Mouse (Mus musculus) heart, postnatal 0 days (tissue): ENCODE measurements around the gene AW011738. TPM values are rescaled to one million over a fixed set of nuclear protein-coding genes. Genes with fewer than 3 reads are reported as not detected.

Experiments used
- ATAC-seq: fragments of 200-750 bp; cut with Nextera tagmentation; 2 replicates; pipeline ENCODE4 v1.8.0; 2017; ENCODE audit warnings: low read depth, moderate number of reproducible peaks, moderate library complexity; ENCODE audit not compliant: insufficient read depth
- DNase-seq: peaks from one replicate; pipeline ENCODE4 v3.0.0-alpha.2; 2016; ENCODE audit warnings: low spot score
- H3K27ac ChIP-seq: fragments of 300-500 bp; sonication (generic); 2 replicates; pipeline ENCODE4 v1.5.1; 2014; ENCODE audit warnings: low read depth, mild to moderate bottlenecking
- H3K27me3 ChIP-seq: fragments of 300-500 bp; sonication (generic); 2 replicates; pipeline ENCODE4 v1.6.1; 2014; ENCODE audit warnings: low read length, mixed read lengths; ENCODE audit not compliant: control insufficient read depth, insufficient read depth
- H3K36me3 ChIP-seq: fragments of 300-500 bp; sonication (generic); replicated peaks from 2 replicates; pipeline ENCODE4 v1.6.1; 2014; ENCODE audit warnings: low read length, mixed read lengths; ENCODE audit not compliant: control insufficient read depth, insufficient read depth
- H3K4me1 ChIP-seq: fragments of 300-500 bp; sonication (generic); 2 replicates; pipeline ENCODE4 v1.6.1; 2014; ENCODE audit warnings: antibody characterized with exemption; ENCODE audit not compliant: control insufficient read depth, insufficient read depth
- H3K4me2 ChIP-seq: fragments of 300-500 bp; sonication (generic); 2 replicates; pipeline ENCODE4 v1.6.1; 2014; ENCODE audit warnings: low read depth, mild to moderate bottlenecking, low read length, moderate library complexity
- H3K4me3 ChIP-seq: fragments of 300-500 bp; sonication (generic); 2 replicates; pipeline ENCODE4 v1.5.1; 2014; ENCODE audit warnings: low read depth, low read length
- H3K9ac ChIP-seq: fragments of 300-500 bp; sonication (generic); replicated peaks from 2 replicates; pipeline ENCODE4 v1.6.1; 2014; ENCODE audit warnings: low read depth, low read length, mixed read lengths
- H3K9me3 ChIP-seq: fragments of 300-500 bp; sonication (generic); replicated peaks from 2 replicates; pipeline ENCODE4 v1.6.1; 2016; ENCODE audit warnings: low read length; ENCODE audit not compliant: control insufficient read depth
- CTCF ChIP-seq: IDR thresholded peaks from 2 replicates; pipeline ENCODE4 v1.5.1; 2016; ENCODE audit warnings: antibody characterized with exemption, control low read depth, low read depth
- EP300 ChIP-seq: IDR thresholded peaks from 2 replicates; pipeline ENCODE4 v1.6.1; 2016; ENCODE audit warnings: antibody characterized with exemption, low read depth
- WGBS: fragments of 180-500 bp; shearing (Covaris S2); extraction: QIAGEN DNeasy Blood & Tissue Kit; methylation state at CpG from one replicate; pipeline ENCODE4 v1.1.7; 2014; 5-methylcytosine and 5-hydroxymethylcytosine counted together
- polyA plus RNA-seq: library from polyadenylated mRNA; unstranded; fragments of >200 nt; fragmentation: Nextera tagmentation; extraction: Ambion mirVana; gene quantifications from 2 replicates; pipeline ENCODE4 v1.2.1, GENCODE M21; 2015
- total RNA-seq: library from RNA; depleted of rRNA; stranded (reverse); fragments of >200 nt; gene quantifications from 2 replicates; pipeline ENCODE4 v1.2.3, GENCODE M21; 2014; ENCODE audit warnings: low replicate concordance

AW011738 gene
- total and polyA plus RNA-seq, 2 experiments from 2014 or later = 3.4 to 6.0 TPM

GRCm38 (mm10) chr4:156177630-156178029 is 25.5 kb upstream of the AW011738 start:
- H3K4me1 ChIP-seq = no peaks in the 10 kb centered on the region
- no peak overlapping the region for H3K4me3 ChIP-seq
- DNase-seq (no peak), ATAC-seq (no peak)
- TF ChIP-seq CTCF = no peak
- TF ChIP-seq EP300 = no peak
- H3K9me3 ChIP-seq = no peaks in the 10 kb centered on the region
- 90% methylated on average over 9 of the region's 9 CpGs for WGBS
- H3K4me2 ChIP-seq = no peak overlapping the region
- H3K36me3 ChIP-seq = peaks cover 85% of the 10 kb centered on the region
- H3K27me3 ChIP-seq = no peaks in the 10 kb centered on the region
- no peak overlapping the region for H3K9ac ChIP-seq
- H3K27ac ChIP-seq = no peak overlapping the region

- Histone ChIP-seq H3K4me3 (no peak overlapping the region), H3K9me3 (no peaks in the 10 kb centered on the region), H3K4me1 (peaks cover 19% of the 10 kb centered on the region), H3K9ac (no peak overlapping the region), H3K27ac (no peak overlapping the region), H3K27me3 (no peaks in the 10 kb centered on the region), H3K36me3 (peaks cover 27% of the 10 kb centered on the region), H3K4me2 (no peak overlapping the region)
- no peak for DNase-seq
- TF ChIP-seq CTCF (no peak), EP300 (no peak)
- no peak for ATAC-seq
- WGBS = 84% methylated on average over 5 of the region's 5 CpGs
Observed at GRCm38 (mm10) chr4:156183747-156184146, 19.4 kb upstream of the AW011738 start.

GRCm38 (mm10) chr4:156184291-156184954 is 18.7 kb upstream of the AW011738 start:
- Histone ChIP-seq H3K9me3 (no peaks in the 10 kb centered on the region), H3K4me2 (peak overlapping the region; percentile 25), H3K4me1 (peaks cover 25% of the 10 kb centered on the region), H3K27ac (peak overlapping the region; percentile 28; the same call in 1 of the 2 replicates), H3K9ac (0 out of 2 replicates have a peak overlapping the region, but pooled peaks have one; percentile 2), H3K4me3 (no peak overlapping the region), H3K27me3 (no peaks in the 10 kb centered on the region), H3K36me3 (0 out of 2 replicates have a peak, but pooled peaks cover 21% of the 10 kb centered on the region)
- ATAC-seq (peak; percentile 42; the same call in 1 of the 2 replicates), DNase-seq (peak; percentile 42)
- TF ChIP-seq CTCF (no peak), EP300 (no peak)
- 62% methylated on average over 7 of the region's 7 CpGs for WGBS

DNA sequence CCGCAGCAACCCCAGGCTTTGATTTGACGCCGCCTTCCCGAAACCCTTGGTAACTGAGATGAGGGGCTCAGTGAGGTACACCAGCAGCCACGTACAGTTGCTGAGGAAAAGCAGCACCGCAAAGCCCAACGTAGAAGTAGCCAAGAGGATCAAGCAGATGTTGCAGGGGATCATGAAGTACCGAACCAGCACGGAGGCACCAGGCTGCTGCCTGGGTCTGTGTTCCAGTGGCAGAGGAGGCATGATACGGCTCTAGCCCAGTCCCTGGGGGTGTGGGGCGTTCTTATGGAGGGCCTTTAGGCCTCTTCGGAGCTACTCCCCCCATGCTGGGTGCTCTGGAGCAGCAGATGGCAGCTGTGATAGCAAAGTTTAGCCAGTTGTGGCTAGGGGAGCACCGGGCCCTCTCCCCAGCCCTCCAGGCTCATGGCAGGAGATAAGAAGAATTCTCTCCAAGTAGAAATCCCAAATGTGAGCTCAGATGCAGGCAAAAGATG is 17.6 kb upstream of the AW011738 start:
- DNase-seq (no peak), ATAC-seq (no peak)
- H3K9me3 ChIP-seq = no peaks in the 10 kb centered on the region
- 0 out of 2 replicates have a peak overlapping the region, but pooled peaks have one; percentile 45 for H3K9ac ChIP-seq
- H3K4me3 ChIP-seq = no peak overlapping the region
- 0 out of 2 replicates have a peak, but pooled peaks cover 18% of the 10 kb centered on the region for H3K36me3 ChIP-seq
- no peak overlapping the region for H3K27ac ChIP-seq
- H3K4me1 ChIP-seq = peaks cover 27% of the 10 kb centered on the region
- H3K4me2 ChIP-seq = peak overlapping the region; percentile 46
- TF ChIP-seq EP300 (no peak), CTCF (no peak)
- 82% methylated on average over 13 of the region's 13 CpGs for WGBS
- no peaks in the 10 kb centered on the region for H3K27me3 ChIP-seq

DNA sequence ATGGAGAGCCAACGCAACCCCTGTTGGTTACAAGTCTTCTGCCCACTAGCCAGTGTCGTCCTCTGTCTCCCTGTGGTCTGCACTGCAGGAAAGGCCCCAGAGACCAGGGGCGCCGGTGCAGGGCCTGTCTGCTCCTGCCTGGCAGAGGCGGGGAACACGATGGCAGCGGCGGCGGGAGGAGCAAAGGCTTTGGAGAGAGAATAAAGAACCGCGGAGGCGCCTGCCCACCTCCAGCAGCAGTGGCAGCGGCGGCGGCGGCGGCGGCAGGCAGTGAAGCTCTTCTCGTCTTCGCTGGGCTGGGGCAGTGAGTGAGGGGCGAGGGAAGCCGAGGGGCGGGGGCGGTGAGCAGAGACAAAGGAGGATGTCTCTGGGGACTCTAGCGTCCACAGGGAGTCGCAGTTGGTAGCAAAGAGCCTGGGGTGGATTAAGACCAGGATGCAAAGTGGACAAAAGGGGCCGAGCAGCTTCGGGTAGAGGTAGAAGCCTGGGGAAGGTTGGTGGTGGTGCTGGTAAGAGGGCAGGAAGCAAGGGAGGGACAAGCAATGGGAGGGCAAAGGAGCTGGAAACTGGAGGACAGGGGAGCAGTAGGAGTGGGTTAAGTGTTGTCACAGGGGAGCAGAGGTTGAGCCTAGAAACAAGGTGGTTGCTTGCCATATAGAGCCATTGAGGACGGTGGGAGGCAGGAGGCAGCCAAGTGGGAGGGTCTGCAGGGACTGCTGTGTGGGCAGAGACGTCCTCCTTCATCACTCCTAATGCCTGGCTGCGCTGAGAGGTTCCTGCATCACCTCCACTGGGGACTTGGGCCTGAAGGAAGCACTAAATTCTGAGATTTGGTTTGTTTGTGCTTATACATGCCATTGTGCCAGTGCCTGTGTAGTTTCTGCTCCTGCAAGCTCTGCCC is 16.9 kb upstream of the AW011738 start:
- H3K4me3 ChIP-seq = peak overlapping the region; percentile 17
- H3K9ac ChIP-seq = peak overlapping the region; percentile 45; the same call in 1 of the 2 replicates
- ATAC-seq = no peak
- DNase-seq = no peak
- no peaks in the 10 kb centered on the region for H3K27me3 ChIP-seq
- H3K9me3 ChIP-seq = no peaks in the 10 kb centered on the region
- no peak overlapping the region for H3K27ac ChIP-seq
- H3K36me3 ChIP-seq = peaks cover 12% of the 10 kb centered on the region; the same call in 1 of the 2 replicates
- peaks cover 27% of the 10 kb centered on the region for H3K4me1 ChIP-seq
- WGBS = 22% methylated on average over 31 of the region's 31 CpGs
- peak overlapping the region; percentile 46 for H3K4me2 ChIP-seq
- no peak for TF ChIP-seq CTCF
- no peak for TF ChIP-seq EP300
